Mouse (Mus musculus) liver, embryonic 11.5 days (tissue): Measurements from ENCODE around the gene Mllt10. TPM values are rescaled to one million over a fixed set of nuclear protein-coding genes. Genes with fewer than 3 reads are reported as not detected.
A peak's percentile ranks its signal among the peaks of the same experiment; 100 is the strongest.

ENCODE experiments used
- ATAC-seq: fragments of 200-750 bp; cut with Nextera tagmentation; replicated peaks from 2 replicates; pipeline ENCODE4 v1.8.0; 2017; ENCODE audit warnings: moderate number of reproducible peaks, mild to moderate bottlenecking, moderate TSS enrichment, moderate library complexity; ENCODE audit not compliant: low FRiP score
- DNase-seq: peaks from one replicate; pipeline ENCODE4 v3.0.0-alpha.2; 2017; ENCODE audit warnings: low spot score
- H3K27ac ChIP-seq: fragments of 300-500 bp; sonication (generic); 2 replicates; pipeline ENCODE4 v1.5.1; 2014; ENCODE audit warnings: mild to moderate bottlenecking, low read depth, low read length, control low read depth
- H3K27me3 ChIP-seq: fragments of 300-500 bp; sonication (generic); replicated peaks from 2 replicates; pipeline ENCODE4 v1.6.1; 2014; ENCODE audit warnings: low read length, mixed read lengths; ENCODE audit not compliant: control insufficient read depth, insufficient read depth
- H3K36me3 ChIP-seq: fragments of 300-500 bp; sonication (generic); 2 replicates; pipeline ENCODE4 v1.6.1; 2014; ENCODE audit warnings: mild to moderate bottlenecking, low read length, moderate library complexity, mixed read lengths; ENCODE audit not compliant: control insufficient read depth, insufficient read depth
- H3K4me1 ChIP-seq: fragments of 300-500 bp; sonication (generic); replicated peaks from 2 replicates; pipeline ENCODE4 v1.6.1; 2014; ENCODE audit warnings: low read length, mixed read lengths; ENCODE audit not compliant: control insufficient read depth, insufficient read depth
- H3K4me2 ChIP-seq: fragments of 300-500 bp; sonication (generic); 2 replicates; pipeline ENCODE4 v1.6.1; 2014; ENCODE audit warnings: mild to moderate bottlenecking, control low read depth, moderate library complexity
- H3K4me3 ChIP-seq: fragments of 300-500 bp; sonication (generic); 2 replicates; pipeline ENCODE4 v1.5.1; 2014; ENCODE audit warnings: low read depth, low read length, control low read depth
- H3K9ac ChIP-seq: fragments of 300-500 bp; sonication (generic); 2 replicates; pipeline ENCODE4 v1.6.1; 2014; ENCODE audit warnings: low read depth, low read length, control low read depth
- H3K9me3 ChIP-seq: fragments of 300-500 bp; sonication (generic); 2 replicates; pipeline ENCODE4 v1.6.1; 2016; ENCODE audit warnings: low read length, inconsistent platforms, mixed read lengths; ENCODE audit not compliant: control insufficient read depth
- WGBS: fragments of 180-500 bp; shearing (Covaris S2); extraction: QIAGEN DNeasy Blood & Tissue Kit; methylation state at CpG from one replicate; pipeline ENCODE4 v1.1.7; 2014; 5-methylcytosine and 5-hydroxymethylcytosine counted together
- polyA plus RNA-seq: library from polyadenylated mRNA; unstranded; fragments of >200 nt; fragmentation: Nextera tagmentation; extraction: Ambion mirVana; gene quantifications from 2 replicates; pipeline ENCODE4 v1.2.1, GENCODE M21; 2014

Mllt10 gene
- polyA plus RNA-seq, 1 experiment from 2014 or later: 39.9 TPM

- Histone ChIP-seq H3K4me1 (peaks cover 4% of the 10 kb centered on the region), H3K4me2 (peak overlapping the region; percentile 94), H3K9me3 (no peaks in the 10 kb centered on the region), H3K4me3 (peak overlapping the region; percentile 68), H3K36me3 (no peaks in the 10 kb centered on the region), H3K9ac (peak overlapping the region; percentile 66), H3K27ac (no peak overlapping the region), H3K27me3 (peaks cover 14% of the 10 kb centered on the region)
- 3% methylated on average over 14 of the region's 14 CpGs for WGBS
- DNase-seq: no peak
- no peak for ATAC-seq
These were observed 29.3 kb upstream of the Mllt10 start for GRCm38 (mm10) chr2:18025781-18026115.

DNA sequence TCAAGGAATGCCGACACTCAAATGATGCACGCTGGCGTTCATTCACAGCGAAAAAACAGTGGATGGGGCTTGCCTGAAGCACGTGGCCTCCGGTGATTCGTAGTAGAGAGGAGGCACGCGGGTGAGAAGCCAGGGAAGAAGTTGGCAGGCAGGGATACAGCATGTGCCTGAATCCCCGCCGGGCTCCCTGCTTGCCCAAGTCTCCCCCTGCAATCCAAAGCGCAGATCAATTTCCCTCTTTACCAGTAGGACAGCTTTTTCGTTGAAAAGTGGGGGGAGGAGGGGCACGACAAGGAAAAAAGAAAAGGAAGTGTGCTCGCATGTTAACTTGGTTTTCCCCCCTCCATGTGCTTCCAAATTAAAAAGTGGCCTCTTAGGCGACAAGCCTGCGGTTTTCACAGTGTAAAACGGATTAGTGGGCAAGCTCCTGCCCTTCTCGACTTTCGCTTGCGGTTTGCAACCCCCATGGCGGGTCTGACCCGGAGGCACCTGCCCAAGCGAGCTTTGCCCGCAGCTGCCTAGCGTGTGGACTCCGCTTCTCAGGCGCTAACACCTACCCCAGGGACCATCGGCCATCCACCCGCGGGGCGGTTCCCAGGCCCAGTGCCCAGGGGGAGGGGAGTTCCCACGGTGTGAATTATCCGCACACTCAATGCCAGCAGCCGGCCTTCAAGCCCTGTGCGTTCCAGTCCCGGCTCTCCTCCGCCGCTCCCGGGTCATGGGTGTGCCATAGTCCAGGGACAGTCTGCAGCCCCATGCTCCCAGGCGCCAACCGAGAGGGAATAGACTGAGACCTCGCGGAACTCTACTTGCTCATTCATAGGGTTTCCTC lies 28.7 kb upstream of the Mllt10 start:
- peak overlapping the region; percentile 68 for H3K4me3 ChIP-seq
- H3K9me3 ChIP-seq: no peaks in the 10 kb centered on the region
- H3K27ac ChIP-seq: no peak overlapping the region
- under 1% methylated on average over 44 of the region's 44 CpGs for WGBS
- DNase-seq (peak; percentile 79), ATAC-seq (peak; percentile 24; the same call in 1 of the 2 replicates)
- H3K27me3 ChIP-seq: peaks cover 18% of the 10 kb centered on the region
- peak overlapping the region; percentile 94 for H3K4me2 ChIP-seq
- H3K36me3 ChIP-seq: no peaks in the 10 kb centered on the region
- peak overlapping the region; percentile 66 for H3K9ac ChIP-seq
- H3K4me1 ChIP-seq: peaks cover 6% of the 10 kb centered on the region

DNA sequence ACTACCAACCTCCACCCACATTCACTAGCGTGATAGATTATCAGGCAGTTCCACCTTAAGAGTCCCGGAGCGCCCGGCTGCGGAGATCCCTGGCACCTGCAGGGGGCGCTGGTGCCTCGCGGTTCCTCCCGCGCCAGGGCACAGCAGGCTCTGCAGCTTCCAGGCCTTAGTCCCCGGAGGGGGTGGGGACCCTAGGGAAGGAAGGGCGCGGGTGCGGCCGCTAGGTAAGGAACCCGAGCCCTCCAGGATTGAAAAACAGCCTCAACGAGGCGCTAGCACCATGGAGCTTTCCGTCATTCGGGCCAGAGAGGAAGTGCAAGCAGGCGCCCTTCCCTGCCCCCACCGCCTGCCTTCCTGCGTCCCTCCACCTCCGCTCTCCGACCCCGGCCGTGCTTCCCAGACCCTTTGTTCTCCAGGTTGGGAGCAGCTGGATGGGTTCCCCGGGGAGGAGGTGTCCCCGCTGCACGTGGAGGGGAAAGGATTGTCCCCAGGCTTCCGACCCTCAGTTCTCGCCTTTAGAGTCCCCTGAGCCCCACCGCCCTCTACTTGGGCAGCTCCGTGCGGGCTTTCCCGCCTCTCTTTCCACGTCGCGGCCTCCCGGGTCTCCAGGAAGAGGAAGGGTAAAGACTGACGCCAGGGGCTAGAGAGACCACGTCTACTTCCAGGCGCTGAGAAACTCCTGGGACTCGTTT lies 27.4 kb upstream of the Mllt10 start:
- H3K9me3 ChIP-seq: no peaks in the 10 kb centered on the region

DNA sequence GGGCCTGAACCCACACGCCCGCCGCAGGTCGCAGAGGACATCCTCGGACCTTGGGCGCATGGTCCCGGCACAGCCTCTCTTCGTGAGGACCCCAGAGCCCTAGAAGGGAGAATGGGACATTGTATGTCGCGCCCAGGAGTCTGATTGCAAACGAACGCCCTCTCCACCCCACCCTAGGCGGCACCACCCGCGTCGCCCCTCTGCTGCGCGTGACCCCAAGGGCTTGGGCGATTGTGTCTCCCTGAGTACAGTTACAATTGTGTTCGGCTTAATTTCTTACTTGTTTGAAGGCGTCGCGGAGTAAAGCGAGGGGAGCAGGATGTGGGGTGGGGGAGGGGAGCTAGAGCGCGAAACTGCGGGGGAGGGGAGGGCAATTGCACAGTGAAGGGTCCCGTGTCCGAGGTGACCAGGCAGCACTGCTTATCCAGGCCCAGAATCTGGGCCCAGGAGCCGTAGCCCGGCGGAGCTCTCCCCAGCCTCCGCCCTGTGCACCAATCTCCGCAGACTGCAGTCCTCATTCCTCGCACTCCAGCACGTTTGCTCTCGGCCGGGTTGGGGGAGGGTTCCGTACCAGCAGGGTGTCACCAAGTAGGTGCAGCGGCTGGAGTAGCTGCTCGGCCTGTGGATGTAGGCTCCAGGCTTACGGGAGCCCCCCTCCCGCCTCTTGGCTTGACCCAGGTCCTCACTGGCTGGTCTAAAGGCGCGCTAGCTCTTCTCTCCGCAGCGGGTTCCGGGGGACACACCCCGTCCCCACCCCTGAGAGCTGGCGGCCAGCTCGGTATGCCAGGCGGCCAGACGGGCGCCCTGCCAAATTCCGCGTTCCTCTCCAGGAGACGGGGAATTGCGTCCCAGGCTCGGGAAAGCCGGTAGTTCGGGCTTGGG lies 26.7 kb upstream of the Mllt10 start:
- Histone ChIP-seq H3K36me3 (no peaks in the 10 kb centered on the region), H3K9ac (peak overlapping the region; percentile 82), H3K4me1 (peaks cover 18% of the 10 kb centered on the region), H3K4me3 (peak overlapping the region; percentile 68), H3K9me3 (no peaks in the 10 kb centered on the region), H3K27ac (peak overlapping the region; percentile 95), H3K4me2 (peak overlapping the region; percentile 94), H3K27me3 (peaks cover 36% of the 10 kb centered on the region)
- ATAC-seq (peak; percentile 55), DNase-seq (peak; percentile 85)
- WGBS: under 1% methylated on average over 59 of the region's 61 CpGs

More for the DNA sequence above, 27.4 kb upstream of the Mllt10 start:
- DNase-seq (peak; percentile 94), ATAC-seq (peak; percentile 84)
- Histone ChIP-seq H3K4me2 (peak overlapping the region; percentile 94), H3K27ac (peak overlapping the region; percentile 95), H3K36me3 (no peaks in the 10 kb centered on the region), H3K9ac (peak overlapping the region; percentile 82), H3K27me3 (peaks cover 29% of the 10 kb centered on the region), H3K4me1 (peaks cover 17% of the 10 kb centered on the region), H3K4me3 (peak overlapping the region; percentile 68)
- under 1% methylated on average over 44 of the region's 44 CpGs for WGBS

DNA sequence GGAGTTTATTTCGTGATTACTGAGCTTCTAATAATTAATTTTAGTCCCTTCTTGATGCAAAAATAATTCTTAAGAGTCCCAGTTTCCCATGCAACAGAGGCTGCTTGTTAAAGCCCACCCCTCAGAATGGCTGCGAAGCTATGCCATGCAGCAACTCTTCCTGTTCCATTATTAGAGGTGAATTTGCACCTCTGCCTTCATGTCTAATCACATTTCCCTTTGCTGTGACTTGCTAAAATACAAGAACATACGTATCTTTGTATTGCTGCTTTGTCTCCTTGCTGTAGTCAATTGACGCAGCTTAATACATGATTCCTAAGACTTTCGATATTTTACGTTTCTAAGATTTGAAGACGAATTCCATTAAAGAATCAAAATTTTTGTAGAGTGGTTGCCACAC lies 25.4 kb upstream of the Mllt10 start:
- Histone ChIP-seq H3K4me3 (no peak overlapping the region), H3K4me1 (peaks cover 18% of the 10 kb centered on the region), H3K36me3 (no peaks in the 10 kb centered on the region), H3K9ac (no peak overlapping the region), H3K9me3 (no peaks in the 10 kb centered on the region), H3K4me2 (no peak overlapping the region), H3K27ac (no peak overlapping the region), H3K27me3 (peaks cover 42% of the 10 kb centered on the region)
- WGBS: 78% methylated on average over 7 of the region's 7 CpGs
- DNase-seq (no peak), ATAC-seq (no peak)

DNA sequence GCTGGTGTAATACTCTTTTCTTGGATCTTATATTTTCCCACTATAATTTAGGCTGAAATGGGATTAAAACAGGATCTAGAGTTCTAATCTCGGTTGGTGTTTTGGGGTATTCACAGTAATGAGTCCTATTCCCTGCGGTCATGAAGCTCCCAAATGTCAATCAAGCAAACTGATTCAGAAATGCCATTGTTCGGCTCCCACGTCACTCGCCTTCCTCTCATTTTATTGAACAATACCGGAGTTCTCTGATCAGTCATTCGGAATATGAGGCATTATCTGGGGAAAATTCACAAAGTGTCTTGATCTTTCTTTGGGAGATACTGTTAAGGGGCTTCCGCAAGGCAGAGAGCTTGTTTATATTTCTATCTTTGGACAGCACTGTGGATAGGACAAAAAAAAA lies 24.5 kb upstream of the Mllt10 start:
- ATAC-seq: no peak
- 60% methylated on average over 8 of the region's 8 CpGs for WGBS
- no peak for DNase-seq
- no peaks in the 10 kb centered on the region for H3K36me3 ChIP-seq
- peak overlapping the region; percentile 82 for H3K4me2 ChIP-seq
- H3K4me3 ChIP-seq: no peak overlapping the region
- H3K27me3 ChIP-seq: peaks cover 42% of the 10 kb centered on the region
- no peaks in the 10 kb centered on the region for H3K9me3 ChIP-seq
- H3K27ac ChIP-seq: no peak overlapping the region
- no peak overlapping the region for H3K9ac ChIP-seq
- H3K4me1 ChIP-seq: peaks cover 18% of the 10 kb centered on the region

DNA sequence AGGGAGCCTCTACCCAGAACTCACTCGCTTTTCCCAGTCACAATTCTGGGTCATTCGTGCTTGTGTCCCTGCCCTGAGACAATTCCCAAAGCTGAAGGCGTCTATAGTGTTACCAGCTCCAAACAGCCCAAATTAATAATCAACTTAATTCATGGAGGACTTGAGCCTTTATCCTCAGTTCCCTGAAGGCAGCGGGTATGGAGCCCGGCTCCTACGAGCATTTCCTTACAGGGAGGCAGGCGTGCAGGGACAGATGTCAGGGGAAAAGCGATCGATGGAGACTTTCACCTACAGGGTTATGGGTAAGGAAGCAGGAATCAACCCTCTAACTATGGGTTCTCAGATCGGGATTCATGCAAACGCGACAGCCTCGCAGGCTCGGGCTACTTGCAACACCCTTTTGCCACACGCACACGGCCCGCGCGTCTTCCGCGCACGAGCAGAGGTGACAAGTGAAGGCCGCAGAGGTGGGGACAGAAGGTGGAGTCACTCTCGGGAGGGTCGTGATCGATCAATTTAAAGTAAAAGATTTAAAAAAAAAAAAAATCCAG lies 23.7 kb upstream of the Mllt10 start:
- WGBS: 6% methylated on average over 26 of the region's 26 CpGs
- DNase-seq: peak; percentile 68
- no peak overlapping the region for H3K27ac ChIP-seq
- H3K9me3 ChIP-seq: no peaks in the 10 kb centered on the region
- H3K9ac ChIP-seq: peak overlapping the region; percentile 60
- H3K4me2 ChIP-seq: peak overlapping the region; percentile 82
- no peak for ATAC-seq
- H3K4me3 ChIP-seq: peak overlapping the region; percentile 46
- H3K36me3 ChIP-seq: no peaks in the 10 kb centered on the region
- peaks cover 42% of the 10 kb centered on the region for H3K27me3 ChIP-seq
- peaks cover 18% of the 10 kb centered on the region for H3K4me1 ChIP-seq
